Mouse (Mus musculus) kidney, postnatal 14 days (tissue): ENCODE data around the gene Klf15.

ENCODE experiments used
- DNase-seq: peaks from one replicate; pipeline ENCODE4 v3.0.0; 2022; ENCODE audit warnings: mixed read lengths

The Klf15 gene

DNA sequence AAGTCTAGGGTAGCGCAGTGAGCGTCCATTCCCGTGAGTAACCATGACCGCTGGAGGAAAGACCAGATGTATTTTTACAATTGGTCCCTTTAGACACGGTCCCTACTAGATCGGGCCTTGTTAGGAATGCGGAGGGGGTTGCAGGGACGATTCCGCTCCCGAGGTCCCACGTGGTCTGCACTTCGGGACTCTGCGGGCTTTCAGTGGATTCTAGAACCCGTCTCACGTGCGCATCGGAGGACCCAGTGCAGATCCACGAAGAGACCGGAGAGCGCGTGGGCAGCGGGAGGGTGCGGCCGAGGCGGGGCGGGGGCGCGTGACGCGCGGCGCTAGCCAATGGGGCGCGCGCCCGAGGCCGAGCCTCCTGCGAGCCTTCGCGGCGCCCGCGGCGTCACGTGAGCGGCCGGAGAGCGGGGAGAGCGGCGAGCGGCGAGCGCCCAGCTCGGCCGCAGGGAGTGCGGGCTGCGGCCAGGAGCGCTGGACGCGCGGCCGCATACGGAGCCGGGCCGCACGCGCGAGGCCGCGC, at the start of gene Klf15:
TSS of gene Klf15 (plus strand) at position 396 of the 526 bp plus-strand sequence.
- DNase-seq, result peak; percentile 92

DNA sequence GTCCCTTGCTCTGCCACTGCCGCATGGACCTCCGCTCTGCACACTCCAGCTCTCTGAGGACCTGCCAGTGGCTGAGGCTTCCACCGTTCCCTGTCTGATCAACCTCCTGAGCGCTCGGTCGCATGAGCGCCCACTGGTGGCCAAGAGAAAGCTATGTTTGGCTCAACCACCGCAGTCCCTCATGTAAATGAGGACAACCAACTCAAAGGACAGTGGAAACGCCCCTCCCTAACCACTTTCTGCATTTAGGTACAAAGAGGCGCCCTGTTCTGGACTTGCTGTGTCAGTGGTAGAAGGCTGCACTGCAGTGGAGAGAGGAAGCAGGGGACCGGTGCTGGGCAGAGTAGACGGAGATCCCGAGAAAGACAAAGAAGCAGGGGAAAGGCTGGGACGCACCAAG, 39.8 kb upstream of the Klf15 start:
- peak; percentile 89 for DNase-seq

DNA sequence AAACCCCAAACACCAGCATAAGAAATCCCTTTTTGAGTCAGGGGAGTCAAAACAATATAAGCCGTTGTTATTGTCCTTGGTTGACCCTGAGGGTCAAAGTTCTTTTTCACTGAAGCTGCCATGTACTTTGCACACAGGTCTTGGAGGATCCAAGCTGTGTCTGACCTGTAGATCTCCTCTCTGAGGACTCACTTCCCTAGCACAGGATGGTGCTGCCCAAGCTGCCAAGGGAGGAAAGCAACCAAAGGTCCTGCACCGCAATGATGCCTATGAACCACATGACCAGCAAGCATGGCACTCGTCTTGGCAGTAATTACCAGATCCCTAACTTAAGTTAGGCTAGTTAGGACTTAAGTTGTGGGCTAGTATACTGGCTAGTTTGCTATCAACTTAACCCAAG, 37.0 kb upstream of the Klf15 start:
- no peak for DNase-seq

DNA sequence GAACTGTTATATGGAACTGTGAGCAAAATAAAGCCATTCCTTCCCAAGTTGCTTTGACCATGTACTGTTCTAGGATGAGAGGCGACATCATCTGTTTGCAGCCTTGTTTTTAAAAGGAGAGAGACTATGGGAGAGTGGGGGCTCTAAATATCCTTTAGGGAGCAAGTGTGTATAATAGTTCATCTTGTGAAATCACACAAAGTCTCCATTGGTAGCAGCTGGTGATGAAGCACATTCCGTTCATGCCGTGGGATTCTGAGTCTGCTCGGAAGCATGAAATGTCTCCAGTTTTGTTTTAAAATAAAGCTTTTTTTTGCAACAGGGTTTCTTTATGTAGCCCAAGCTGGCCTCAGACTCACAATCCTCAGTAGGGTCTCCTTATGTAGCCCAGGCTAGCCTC, 36.4 kb upstream of the Klf15 start:
- no peak for DNase-seq

DNA sequence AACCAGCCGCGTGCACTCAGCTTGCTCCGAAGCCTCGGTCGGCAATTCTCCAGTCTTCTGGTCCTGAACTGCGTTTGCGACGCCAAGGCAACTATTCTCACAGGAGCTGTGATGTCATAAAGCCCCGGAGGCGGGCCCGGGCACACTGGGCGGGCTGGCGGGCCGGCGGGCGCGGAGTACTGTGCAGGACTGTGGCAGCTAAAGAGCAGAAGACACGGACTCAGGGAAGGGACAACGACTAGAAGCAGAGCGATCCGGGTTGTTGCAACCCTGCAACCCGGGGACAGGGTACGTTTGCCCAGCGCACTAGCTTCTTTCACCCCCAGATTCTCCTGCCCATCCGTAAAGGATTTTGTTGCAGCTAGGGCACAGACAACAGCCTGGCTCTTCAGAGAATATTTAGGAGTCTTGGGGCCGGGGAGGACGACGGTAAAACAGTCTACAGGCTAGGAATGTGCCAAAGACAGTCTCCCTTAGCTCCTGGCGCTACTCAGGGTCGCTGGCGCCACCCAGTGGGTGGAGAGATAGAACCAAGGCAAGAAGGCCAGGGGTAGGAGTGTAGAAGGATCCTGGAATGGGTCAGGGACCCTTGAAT, 33.9 kb upstream of the Klf15 start, which contains the start of gene Cfap100:
TSS of gene Cfap100 (minus strand) at position 418 of the 595 bp plus-strand sequence.
- DNase-seq, result peak; percentile 84

DNA sequence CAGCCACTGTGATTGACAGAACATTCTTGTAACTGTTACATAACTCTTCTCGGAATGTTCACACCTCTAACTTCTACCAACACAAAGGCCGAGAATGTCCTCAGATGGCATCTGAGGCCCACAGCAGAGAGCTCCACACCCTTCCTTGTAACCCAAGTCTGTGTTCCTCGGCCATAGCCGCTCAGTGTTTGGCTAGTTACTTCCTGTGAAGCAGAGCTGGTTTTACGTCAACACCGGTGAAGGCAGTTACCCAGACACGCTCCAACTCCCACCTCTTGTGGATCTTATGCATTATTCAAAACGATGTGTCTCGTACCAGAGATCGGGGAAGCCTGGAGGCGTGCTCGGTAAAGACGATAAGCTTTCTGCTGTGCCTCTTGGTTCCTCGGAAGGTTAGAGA, 32.5 kb upstream of the Klf15 start:
- DNase-seq, result no peak

DNA sequence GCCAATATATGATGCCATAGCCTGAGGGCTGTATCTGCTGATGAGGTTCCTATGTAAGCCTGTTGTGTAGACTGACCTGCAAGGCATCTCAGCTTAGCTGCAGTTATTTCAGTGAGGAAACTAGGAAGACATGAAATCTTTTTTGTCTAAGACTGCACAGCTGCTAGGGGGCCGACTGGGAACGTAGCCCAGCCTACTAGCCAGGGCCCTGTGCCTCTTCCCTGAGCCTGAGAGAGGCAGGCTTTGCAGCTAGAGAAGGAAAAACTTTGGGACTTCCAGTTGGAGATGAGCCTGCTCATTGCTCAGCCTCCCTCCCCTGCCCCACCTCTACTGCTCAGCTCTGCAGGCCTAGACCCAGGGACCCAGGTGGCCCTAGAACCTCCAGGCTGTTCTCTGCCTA, 30.9 kb upstream of the Klf15 start:
- DNase-seq, result no peak

DNA sequence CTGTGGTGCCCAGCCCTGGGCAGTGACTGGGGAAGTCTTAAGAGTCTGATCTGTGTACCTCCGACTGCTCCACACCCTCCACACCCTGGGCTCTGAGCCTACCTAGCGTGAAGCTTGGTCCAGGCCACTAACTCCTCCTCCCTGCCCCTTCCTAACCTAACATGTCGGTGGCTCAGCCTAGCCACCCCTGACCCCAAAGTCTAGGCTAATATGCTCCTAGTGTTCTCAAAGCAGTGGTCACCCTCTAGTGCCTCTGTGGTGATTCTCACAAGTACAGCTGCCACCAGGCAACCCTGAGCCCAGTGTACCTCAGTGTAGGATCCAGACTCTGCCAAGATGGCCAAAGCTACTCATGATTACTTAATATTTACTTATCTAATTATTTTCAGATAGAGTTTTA, 27.7 kb upstream of the Klf15 start:
- no peak for DNase-seq

DNA sequence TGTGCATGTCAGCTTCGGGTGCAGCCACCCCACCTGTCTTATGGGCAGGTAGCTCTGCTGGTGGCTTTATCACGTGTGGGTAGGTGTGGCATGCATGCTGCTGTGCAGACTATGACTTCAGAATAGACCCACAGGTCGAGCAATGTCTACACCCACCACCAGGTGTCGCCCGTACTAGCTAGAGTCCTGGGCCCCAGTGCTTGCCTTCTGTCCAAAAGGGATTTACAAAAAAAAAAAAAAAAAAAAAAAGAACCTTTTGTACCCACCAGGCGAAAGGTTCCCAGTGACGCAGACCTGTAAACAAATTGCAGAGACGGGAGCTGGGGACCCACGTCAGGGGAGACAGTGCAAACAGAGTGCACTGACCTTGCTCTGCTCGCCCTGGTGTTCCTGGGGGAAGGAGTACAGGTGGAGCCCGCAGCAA, 27.2 kb upstream of the Klf15 start:
- peak; percentile 92 for DNase-seq

DNA sequence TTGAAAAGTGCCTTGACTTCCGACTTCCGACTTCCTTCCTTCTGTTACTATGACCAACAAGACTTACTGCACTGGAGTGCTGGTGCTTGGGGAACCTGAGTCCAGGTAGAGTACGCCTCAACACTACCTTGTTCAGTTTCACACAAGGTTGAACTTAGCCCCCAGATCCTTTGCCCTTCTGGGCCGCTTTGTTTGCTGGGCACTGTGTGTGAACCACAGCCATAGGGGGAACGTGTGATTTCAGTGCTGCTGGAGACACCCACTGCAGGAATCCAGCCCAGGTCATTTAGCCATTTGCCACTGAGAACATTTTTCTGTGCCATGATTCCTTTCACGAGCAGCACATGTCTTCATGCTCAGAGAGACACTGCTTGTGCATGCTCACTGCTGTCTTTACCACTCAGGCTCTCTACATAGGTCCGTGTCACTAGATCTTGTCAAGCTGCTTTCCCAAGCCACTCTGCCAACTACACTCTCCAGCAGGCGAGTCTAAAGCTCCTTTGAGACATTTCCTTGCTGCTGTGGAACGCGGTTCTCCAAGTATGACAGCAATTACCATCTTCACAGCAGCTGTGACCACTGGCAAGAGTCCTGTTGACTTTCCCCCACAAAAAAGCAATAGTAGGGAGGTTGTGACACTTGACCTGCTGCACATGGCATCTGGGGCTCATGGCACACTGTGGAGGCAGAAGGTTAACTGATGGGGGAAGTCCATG, 26.0 kb upstream of the Klf15 start:
- no peak for DNase-seq

DNA sequence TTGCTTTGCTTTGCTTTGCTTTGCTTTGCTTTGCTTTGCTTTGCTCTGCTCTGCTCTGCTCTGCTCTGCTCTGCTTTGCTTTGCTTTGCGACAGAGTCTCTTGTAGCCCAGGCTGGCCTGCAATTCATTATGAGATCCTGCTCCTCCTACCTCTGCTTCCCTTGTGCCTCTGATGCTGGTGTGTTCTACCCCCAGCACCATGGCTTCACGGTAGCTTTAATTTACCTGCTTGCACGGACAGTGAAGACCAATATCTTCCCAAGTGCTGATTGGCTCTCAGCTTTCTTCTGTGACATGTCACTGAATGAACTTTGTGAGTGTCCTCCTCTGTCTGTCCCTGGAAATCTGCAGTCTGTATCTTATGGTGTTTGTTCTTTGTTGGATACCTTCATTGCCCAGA, 25.3 kb upstream of the Klf15 start:
- DNase-seq, result no peak

DNA sequence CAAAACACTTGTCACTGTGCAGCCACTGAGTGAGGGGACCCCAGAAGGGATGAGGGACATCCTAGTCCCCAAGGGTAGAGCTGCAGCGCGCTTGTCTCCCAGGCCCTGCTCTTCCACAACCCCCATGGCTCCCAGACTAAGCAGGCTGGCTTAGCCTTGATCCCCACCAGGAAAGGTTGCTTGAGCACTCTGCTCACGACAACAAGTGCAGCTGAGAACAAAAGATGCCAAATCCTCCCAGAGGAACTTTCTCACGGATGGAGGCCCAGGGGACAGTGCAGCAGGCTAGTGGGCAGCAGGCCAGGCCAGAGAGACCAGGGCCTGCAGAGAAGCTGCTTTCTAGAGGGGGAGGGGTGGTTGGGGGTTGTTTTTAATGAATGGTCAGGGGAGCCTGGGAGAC, 15.5 kb upstream of the Klf15 start:
- no peak for DNase-seq

DNA sequence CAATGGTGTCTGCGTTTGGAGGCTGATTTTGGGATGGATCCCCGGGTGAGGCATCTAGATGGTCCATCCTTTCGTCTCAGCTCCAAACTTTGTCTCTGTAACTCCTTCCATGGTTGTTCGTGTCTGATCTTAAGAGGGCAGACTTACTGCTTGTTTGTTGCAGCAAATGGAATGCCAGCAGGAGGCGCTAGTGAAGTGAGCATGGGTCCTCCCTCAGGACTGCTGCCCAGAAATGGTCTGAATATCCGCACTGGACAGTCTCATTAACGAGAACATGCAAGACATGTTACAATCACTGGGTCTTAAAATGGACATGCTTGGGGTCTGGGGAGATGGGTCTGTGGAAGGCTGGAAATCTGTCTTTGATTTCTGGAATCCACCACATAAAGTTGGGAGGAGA, 12.2 kb upstream of the Klf15 start:
- DNase-seq, result peak; percentile 92

DNA sequence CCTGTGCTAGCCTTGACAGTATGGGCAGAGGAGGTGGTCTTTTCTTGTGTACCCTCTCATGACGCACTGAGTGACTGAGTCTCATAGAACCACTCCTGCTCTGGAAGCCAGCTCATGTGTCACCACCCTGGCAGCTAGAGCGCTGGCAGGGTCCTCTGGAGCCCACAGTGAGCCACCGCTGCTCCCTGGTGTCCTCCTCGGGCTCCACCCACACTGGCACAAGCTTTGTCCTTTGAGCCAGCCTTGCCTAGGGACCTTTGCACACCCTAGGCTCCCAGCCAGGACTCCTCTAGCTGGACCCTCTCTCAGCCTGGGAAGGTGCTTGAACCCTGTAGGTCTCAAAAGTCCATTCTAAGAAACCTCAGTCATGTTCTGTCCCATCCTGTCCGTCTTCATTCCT, 11.7 kb upstream of the Klf15 start:
- DNase-seq, result peak; percentile 91

DNA sequence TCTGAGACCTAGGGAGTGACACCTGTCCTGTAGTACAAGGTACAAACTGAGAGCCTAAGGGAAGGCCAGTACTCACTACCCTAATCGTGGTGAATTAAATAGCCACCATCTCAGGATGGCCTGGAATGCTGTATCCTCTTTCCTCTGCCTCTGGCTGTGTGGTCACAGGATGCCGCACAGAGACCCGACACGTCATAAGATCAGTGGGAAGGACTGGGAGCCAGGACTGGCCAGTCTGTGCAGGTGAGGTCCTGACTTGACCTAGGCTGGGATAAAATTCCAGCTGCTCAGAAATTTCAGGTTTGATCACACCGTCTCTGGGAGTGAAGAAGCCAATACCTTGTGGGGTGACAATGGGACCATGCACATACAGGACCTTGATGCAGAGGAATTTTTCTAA, 10.9 kb upstream of the Klf15 start:
- DNase-seq, result no peak

DNA sequence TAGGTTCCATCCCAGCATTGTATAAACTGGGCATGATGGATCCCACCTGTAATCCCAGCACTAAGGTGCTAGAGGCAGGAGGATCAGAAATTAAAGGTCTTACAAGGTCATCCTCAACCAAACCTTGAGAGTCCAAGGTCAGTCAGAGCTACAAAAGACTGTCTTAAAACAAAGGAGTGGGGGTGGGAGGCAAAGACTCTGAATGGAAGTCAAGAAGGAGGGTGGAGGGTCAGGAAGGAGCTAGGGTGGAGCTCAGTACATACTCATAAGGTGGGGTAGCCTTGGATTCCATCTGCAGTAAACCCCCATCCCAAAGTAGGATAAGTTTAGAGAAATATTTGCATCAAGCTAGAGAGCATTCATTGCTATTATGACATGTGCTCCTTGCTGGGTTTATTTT, 9.8 kb upstream of the Klf15 start:
- no peak for DNase-seq

DNA sequence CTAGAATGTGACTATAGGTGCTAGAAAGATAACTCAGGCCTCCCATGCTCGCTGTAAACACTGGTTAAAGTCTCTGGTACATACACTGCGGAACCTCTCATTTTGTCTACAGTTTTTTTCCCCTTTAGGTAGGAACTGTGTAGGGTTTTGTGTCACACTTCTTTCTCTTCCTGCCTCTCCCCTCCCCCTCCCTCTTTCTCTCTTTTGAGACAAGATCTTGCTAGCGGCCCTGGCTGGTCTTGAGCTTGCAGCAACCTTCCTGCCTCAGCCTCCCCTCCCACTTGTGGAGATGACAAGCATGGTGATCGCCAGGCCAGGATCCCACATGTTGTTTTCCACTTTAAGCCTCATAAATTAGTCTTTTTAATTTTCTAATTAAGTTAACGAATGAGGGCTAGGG, 8.6 kb upstream of the Klf15 start:
- DNase-seq, result no peak

DNA sequence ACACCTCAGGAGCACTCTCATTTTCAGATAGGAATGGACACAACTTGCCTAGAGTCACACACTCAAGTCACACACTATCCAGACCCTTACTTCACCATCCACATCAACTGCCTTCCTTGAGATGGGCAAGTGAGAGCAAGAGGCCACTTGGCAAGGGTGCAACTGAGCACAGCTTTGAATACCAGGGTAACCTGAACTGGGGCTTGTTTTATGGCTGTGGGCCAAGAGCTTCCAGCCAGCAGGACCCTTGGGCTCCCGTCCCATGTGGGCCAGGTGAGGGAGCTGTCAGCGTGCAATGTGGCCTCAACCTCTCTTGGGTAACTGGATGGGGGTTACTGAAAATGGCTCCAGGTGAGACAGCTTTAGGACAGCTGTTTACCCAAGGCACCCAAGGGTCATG, 5.0 kb upstream of the Klf15 start:
- peak; percentile 76 for DNase-seq

DNA sequence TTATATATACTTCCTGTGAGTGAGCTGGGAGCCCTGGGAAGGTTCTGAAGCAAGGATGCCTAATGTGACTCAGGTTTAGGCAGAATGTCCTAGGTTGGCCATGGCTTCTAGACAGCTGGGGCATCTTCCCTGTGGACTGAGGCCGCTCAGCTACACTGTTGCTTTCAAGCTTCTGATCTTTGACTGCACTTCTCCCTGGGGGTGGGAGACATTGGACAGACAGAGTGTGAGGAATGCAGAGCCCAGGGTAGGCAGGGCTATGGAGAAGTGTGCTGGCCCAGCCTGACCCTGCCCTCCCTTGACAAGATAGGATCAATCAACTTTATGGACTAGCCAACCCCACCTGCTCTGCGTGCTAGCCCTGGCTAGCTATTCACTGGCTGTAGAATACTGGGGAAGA, 1.2 kb upstream of the Klf15 start:
- DNase-seq, result no peak

DNA sequence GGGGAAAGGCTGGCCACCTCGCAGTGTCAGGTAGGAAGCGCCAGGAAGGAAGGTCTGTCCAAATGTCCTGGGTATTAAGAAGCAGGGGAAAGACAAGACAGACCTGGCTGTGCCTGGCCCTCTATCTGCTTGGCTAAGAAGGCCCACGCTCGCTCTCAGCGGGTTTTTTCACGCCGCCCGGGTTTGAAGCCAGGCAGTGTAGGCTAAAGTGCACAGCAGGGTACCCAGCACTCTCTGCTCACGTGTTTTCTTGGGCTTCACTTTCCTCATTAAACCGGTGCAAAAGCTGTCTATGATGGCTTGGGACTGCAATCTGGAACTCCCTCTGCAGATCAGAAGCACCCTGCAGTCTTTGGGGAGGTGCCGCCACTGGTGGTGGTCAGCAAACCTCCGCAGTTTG, 605 bp upstream of the Klf15 start:
- no peak for DNase-seq

DNA sequence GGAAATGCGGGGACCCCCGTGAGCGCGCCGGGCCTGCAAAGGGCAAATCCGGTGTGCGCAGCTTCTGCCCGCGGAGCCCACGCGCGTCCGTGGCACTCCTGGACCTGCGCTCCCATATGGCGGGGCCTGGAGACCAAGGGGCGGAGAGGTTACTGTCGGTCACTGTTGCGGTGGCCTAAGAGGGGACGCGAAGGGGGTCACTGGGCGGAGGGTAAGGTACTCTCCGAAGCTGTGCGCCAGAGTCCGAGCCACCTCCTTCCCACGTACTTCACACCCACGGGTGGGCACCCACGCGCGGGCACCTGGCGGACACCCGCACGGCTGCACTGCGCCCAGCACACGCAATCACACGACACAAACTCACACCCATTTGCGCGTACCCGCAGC, 458 bp downstream of the Klf15 start:
- no peak for DNase-seq

DNA sequence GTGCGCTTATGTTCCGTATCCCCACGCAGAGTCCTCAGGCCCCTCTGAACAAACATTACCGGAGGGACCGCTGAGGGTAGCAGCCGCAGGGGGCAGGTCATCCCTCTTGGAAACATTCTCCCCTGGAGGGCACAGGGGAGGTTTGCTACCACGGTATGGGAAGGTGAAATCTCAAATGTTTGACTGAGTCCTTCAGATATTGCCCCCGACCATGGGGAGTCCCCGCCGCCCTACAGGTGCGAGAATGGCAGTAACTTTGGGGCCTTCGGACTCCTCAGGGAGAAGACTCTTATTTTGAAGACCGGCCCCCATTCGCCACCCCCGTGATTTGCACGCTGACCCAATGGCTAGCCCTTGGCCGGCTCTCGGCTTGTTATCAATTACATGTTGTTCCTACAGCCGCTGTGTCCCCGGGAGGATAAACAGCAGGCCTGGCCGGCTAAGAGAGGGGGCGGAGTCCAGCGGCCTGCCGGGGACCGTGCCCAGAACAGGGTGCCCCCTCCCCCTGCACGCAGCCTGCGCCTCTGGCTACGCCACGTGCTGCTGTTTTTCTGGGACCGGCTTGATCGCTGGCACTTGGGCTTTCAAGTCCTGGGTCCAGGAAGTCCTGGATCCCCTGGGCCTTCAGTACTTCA, 969 bp downstream of the Klf15 start:
- DNase-seq, result peak; percentile 96

DNA sequence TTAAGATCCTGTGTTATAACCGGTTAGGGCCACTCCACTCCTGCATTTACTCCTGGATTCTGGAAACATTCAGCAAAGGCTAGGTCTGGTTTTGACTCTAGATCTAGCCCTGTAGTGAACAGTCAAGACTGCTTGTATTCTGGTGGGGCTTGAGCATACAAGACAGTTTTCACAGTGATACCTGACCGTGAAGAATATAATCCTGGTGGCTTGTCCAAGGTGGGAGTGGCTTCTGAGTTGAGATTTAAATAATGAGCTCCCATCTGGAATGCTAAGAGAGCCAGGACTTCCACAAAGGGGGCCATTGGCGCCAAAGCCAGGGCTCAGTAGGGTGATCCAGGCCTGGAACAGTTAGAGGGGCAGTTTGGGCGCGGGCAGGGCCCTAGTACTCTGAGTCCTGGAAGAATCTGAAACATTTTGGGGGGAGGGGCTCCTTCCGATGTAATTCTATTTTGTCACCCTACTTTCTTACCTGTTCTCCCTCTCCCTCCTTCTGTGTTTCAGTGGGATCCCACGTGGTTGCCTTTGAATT, 1.6 kb downstream of the Klf15 start:
- DNase-seq, result no peak
